21 mouse cellular contexts compared by ENCODE assay signal in the genomic region with DNA sequence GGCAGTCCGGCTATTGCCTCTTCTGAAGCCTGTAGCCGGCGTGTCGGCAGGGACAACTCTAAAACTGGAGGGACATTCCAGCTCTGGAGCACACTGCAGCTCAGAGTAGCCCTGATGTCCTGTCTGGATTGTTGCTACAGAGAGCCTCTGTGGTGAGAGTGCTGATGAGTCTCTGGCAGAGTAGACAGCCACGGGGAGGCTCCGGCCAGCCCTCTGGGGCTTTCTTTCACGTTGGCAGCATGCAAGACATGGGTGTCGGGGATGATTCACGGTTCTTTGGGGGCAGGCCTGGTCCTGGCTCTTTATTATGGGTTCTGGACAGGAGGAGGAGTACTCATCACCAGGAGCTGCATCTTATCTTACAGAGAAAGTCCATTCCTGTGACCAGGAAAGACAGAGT.
DNase-seq lines count a peak whose midpoint lies in the region; ATAC-seq and TF ChIP-seq lines count a peak whose summit lies in the region.
"Had no signal": no experiment of that assay in that cellular context is flagged by ENCODE, and none has a peak within 500 bp of the region (broad histone marks: within the 10 kb centered on the region; RNA-seq: fewer than 3 reads in every experiment).

No protein-coding gene starts in this region.

- H3K4me3 ChIP-seq in kidney, postnatal 0 days (replicated peaks; ENCODE audit: low read depth, low read length), result no peak overlapping the region
- H3K4me3 ChIP-seq in embryonic facial prominence, embryonic 10.5 days, result no peak overlapping the region
- H3K4me3 ChIP-seq in neural tube, embryonic 15.5 days (replicated peaks), result no peak overlapping the region
- H3K4me3 ChIP-seq: embryonic facial prominence, embryonic 15.5 days; forebrain, embryonic 10.5 days; lung, embryonic 15.5 days had no signal

- 0 out of 2 replicates have a peak, but pooled peaks cover 18% of the 10 kb centered on the region for H3K27me3 ChIP-seq in kidney, postnatal 0 days (ENCODE audit: insufficient read depth, low read length)
- no peaks in the 10 kb centered on the region for H3K27me3 ChIP-seq in embryonic facial prominence, embryonic 10.5 days (replicated peaks; ENCODE audit: low read depth, poor library complexity, severe bottlenecking)
- H3K27me3 ChIP-seq in neural tube, embryonic 15.5 days (replicated peaks), result 0 out of 2 replicates have a peak, but pooled peaks cover 5% of the 10 kb centered on the region
- H3K27me3 ChIP-seq: embryonic facial prominence, embryonic 15.5 days; lung, embryonic 15.5 days had no signal

- H3K4me2 ChIP-seq in kidney, postnatal 0 days (ENCODE audit: low read length), result no peak overlapping the region
- no peak overlapping the region for H3K4me2 ChIP-seq in neural tube, embryonic 15.5 days
- H3K4me2 ChIP-seq: embryonic facial prominence, embryonic 15.5 days; lung, embryonic 15.5 days had no signal

- peaks cover 6% of the 10 kb centered on the region for H3K4me1 ChIP-seq in kidney, postnatal 0 days (replicated peaks; ENCODE audit: insufficient read depth, low read length)
- H3K4me1 ChIP-seq in embryonic facial prominence, embryonic 10.5 days, result peaks cover 12% of the 10 kb centered on the region
- H3K4me1 ChIP-seq in neural tube, embryonic 15.5 days, result peaks cover 20% of the 10 kb centered on the region
- H3K4me1 ChIP-seq: embryonic facial prominence, embryonic 15.5 days; lung, embryonic 15.5 days had no signal

- TF ChIP-seq CTCF in kidney, postnatal 0 days (IDR thresholded peaks at IDR 0.05; ENCODE audit: low read depth), result no peak

- no peak for ATAC-seq in kidney, postnatal 0 days (replicated peaks; ENCODE audit: low FRiP score, low read depth)
- ATAC-seq in neural tube, embryonic 15.5 days (ENCODE audit: low FRiP score), result peak; percentile 32; the same call in 1 of the 2 replicates
- ATAC-seq in granulocyte monocyte progenitor cell, adult 5-6 weeks (replicated peaks; ENCODE audit: poor library complexity, severe bottlenecking), result no peak
- ATAC-seq: forebrain, postnatal 0 days; inflammation-experienced regulatory T-cells, adult 6 months had no signal

- H3K9me3 ChIP-seq in kidney, postnatal 0 days (replicated peaks; ENCODE audit: low read length), result no peaks in the 10 kb centered on the region
- H3K9me3 ChIP-seq in embryonic facial prominence, embryonic 10.5 days, result no peaks in the 10 kb centered on the region
- H3K9me3 ChIP-seq in neural tube, embryonic 15.5 days (replicated peaks), result no peaks in the 10 kb centered on the region
- H3K9me3 ChIP-seq: embryonic facial prominence, embryonic 15.5 days; forebrain, embryonic 10.5 days; lung, embryonic 15.5 days had no signal

- H3K9ac ChIP-seq in kidney, postnatal 0 days (ENCODE audit: low read depth, low read length), result no peak overlapping the region
- H3K9ac ChIP-seq in neural tube, embryonic 15.5 days (replicated peaks), result no peak overlapping the region
- H3K9ac ChIP-seq: embryonic facial prominence, embryonic 15.5 days; forebrain, postnatal 0 days; liver, embryonic 14.5 days; lung, embryonic 15.5 days had no signal

- 26% methylated on average over 9 of the region's 9 CpGs for WGBS in kidney, postnatal 0 days
- 84% methylated on average over 9 of the region's 9 CpGs for WGBS in embryonic facial prominence, embryonic 10.5 days
- 25% methylated on average over 9 of the region's 9 CpGs for WGBS in neural tube, embryonic 15.5 days

- peak; percentile 44 to 61 for DNase-seq in adrenal gland, postnatal 36 days
- DNase-seq in adrenal gland, adult 18-20 months (ENCODE audit: low spot score in 2 of 2), result no peak
- peak; percentile 7 for DNase-seq in kidney, postnatal 0 days (ENCODE audit: low spot score)
- DNase-seq in kidney, postnatal 10 days, result no peak
- no peak for DNase-seq in embryonic facial prominence, embryonic 10.5 days (ENCODE audit: low spot score)
- DNase-seq: B cell, adult 2 months; cerebellum, adult 9-10 months; forebrain, postnatal 0 days; gastrocnemius, postnatal 36 days; heart, postnatal 14 days; kidney, adult 8-10 months; midbrain, embryonic 14.5 days had no signal

- no peaks in the 10 kb centered on the region for H3K36me3 ChIP-seq in kidney, postnatal 0 days (ENCODE audit: insufficient read depth, low read length)
- peaks cover 43% of the 10 kb centered on the region for H3K36me3 ChIP-seq in embryonic facial prominence, embryonic 10.5 days (replicated peaks)
- H3K36me3 ChIP-seq in neural tube, embryonic 15.5 days, result no peaks in the 10 kb centered on the region
- H3K36me3 ChIP-seq: embryonic facial prominence, embryonic 15.5 days; lung, embryonic 15.5 days had no signal

- no peak overlapping the region for H3K27ac ChIP-seq in kidney, postnatal 0 days
- H3K27ac ChIP-seq in embryonic facial prominence, embryonic 10.5 days (replicated peaks), result peak overlapping the region; percentile 35; the same call in 1 of the 2 replicates
- no peak overlapping the region; the same call in 1 of the 2 replicates for H3K27ac ChIP-seq in neural tube, embryonic 15.5 days (replicated peaks)
- H3K27ac ChIP-seq: embryonic facial prominence, embryonic 15.5 days; forebrain, embryonic 10.5 days; liver, embryonic 14.5 days; lung, embryonic 15.5 days; macrophage; stomach, postnatal 0 days had no signal

Comparison
In these comparisons a context has a peak if more than half of its experiments do, and no peak if none do; other contexts are left out.
1. DNase-seq: peak in adrenal gland, postnatal 36 days (2 of 2) and kidney, postnatal 0 days (single experiment); none in adrenal gland, adult 18-20 months (0 of 2), kidney, postnatal 10 days (single experiment) and embryonic facial prominence, embryonic 10.5 days (single experiment).